Mouse (Mus musculus) testis, adult 2 months (tissue): Measurements from ENCODE around the gene Nmrk1.

ENCODE experiments used
- CTCF ChIP-seq: fragments of 200-500 bp; IDR thresholded peaks from 2 replicates; pipeline ENCODE4 v1.5.1; 2012; ENCODE audit warnings: low read depth, mild to moderate bottlenecking, inconsistent platforms, low read length, moderate library complexity; ENCODE audit not compliant: control insufficient read depth, insufficient read depth, insufficient replicate concordance
- POLR2A ChIP-seq: fragments of 200-500 bp; IDR thresholded peaks from 2 replicates; pipeline ENCODE4 v1.6.1; 2012; ENCODE audit warnings: low read depth, mild to moderate bottlenecking, inconsistent platforms, low read length, moderate library complexity; ENCODE audit not compliant: control insufficient read depth

DNA sequence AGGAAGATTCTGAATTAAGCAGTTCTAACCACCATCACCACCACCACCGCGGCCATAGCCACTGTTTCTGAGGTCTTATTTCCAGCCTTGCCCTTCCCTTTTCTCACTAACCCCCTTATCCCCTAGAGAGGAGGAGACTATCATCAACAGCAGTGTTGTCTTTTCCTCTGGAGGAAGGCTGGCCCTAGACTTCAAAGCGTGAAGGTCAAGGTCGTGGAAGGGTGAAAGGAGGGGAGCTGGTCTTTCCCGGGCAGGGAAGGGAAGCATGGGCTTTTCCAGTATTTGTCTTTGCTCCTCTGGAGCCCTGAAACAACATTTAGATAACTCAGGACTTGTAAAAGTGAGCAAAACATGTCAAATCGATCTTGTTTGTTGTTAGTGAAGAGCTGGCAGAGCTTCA is 22.8 kb upstream of the Nmrk1 start:
- TF ChIP-seq POLR2A (no peak), CTCF (no peak)
